Mouse (Mus musculus) limb, embryonic 11.5 days (tissue): ENCODE results near the gene Slc29a4. TPM values are rescaled to one million over a fixed set of nuclear protein-coding genes. Genes with fewer than 3 reads are reported as not detected.
A peak's percentile ranks its signal among the peaks of the same experiment; 100 is the strongest.

ENCODE experiments used
- ATAC-seq: fragments of 200-750 bp; cut with Nextera tagmentation; 2 replicates; pipeline ENCODE4 v1.8.0; 2017; ENCODE audit warnings: low read depth; ENCODE audit not compliant: insufficient number of reproducible peaks, low FRiP score, low TSS enrichment
- DNase-seq: peaks from one replicate; pipeline ENCODE4 v3.0.0-alpha.2; 2015; ENCODE audit warnings: low spot score
- H3K27ac ChIP-seq: fragments of 300-500 bp; sonication (generic); replicated peaks from 2 replicates; pipeline ENCODE4 v1.5.1; 2014; ENCODE audit warnings: low read depth, mild to moderate bottlenecking, low read length
- H3K27me3 ChIP-seq: fragments of 300-500 bp; sonication (generic); 2 replicates; pipeline ENCODE4 v1.6.1; 2014; ENCODE audit warnings: mild to moderate bottlenecking, low read length, mixed read lengths; ENCODE audit not compliant: control insufficient read depth, insufficient read depth
- H3K36me3 ChIP-seq: fragments of 300-500 bp; sonication (generic); 2 replicates; pipeline ENCODE4 v1.6.1; 2014; ENCODE audit warnings: mild to moderate bottlenecking, low read length, moderate library complexity, mixed read lengths; ENCODE audit not compliant: control insufficient read depth, insufficient read depth
- H3K4me1 ChIP-seq: fragments of 300-500 bp; sonication (generic); 2 replicates; pipeline ENCODE4 v1.6.1; 2014; ENCODE audit warnings: low read length, mixed read lengths; ENCODE audit not compliant: control insufficient read depth, insufficient read depth
- H3K4me2 ChIP-seq: fragments of 300-500 bp; sonication (generic); 2 replicates; pipeline ENCODE4 v1.6.1; 2014; ENCODE audit warnings: low read depth, mild to moderate bottlenecking, moderate library complexity; ENCODE audit not compliant: severe bottlenecking
- H3K4me3 ChIP-seq: fragments of 300-500 bp; sonication (generic); 2 replicates; pipeline ENCODE4 v1.5.1; 2014; ENCODE audit warnings: low read depth, low read length
- H3K9ac ChIP-seq: fragments of 300-500 bp; sonication (generic); 2 replicates; pipeline ENCODE4 v1.6.1; 2014; ENCODE audit warnings: mild to moderate bottlenecking, low read length
- H3K9me3 ChIP-seq: fragments of 300-500 bp; sonication (generic); 2 replicates; pipeline ENCODE4 v1.6.1; 2016; ENCODE audit warnings: low read length; ENCODE audit not compliant: control insufficient read depth
- WGBS: fragments of 180-500 bp; shearing (Covaris S2); extraction: QIAGEN DNeasy Blood & Tissue Kit; methylation state at CpG from one replicate; pipeline ENCODE4 v1.1.7; 2014; 5-methylcytosine and 5-hydroxymethylcytosine counted together
- polyA plus RNA-seq: library from polyadenylated mRNA; unstranded; fragments of >200 nt; fragmentation: Nextera tagmentation; extraction: Ambion mirVana; gene quantifications from 2 replicates; pipeline ENCODE4 v1.2.1, GENCODE M21; 2014

The Slc29a4 gene
- polyA plus RNA-seq, 1 experiment from 2014 or later, result 13.0 TPM

GRCm38 (mm10) chr5:142692971-142693737, 842 bp downstream of the Slc29a4 start:
- H3K9ac ChIP-seq, result no peak overlapping the region
- no peak for ATAC-seq
- WGBS, result 81% methylated on average over 12 of the region's 12 CpGs
- H3K27ac ChIP-seq, result no peak overlapping the region
- no peaks in the 10 kb centered on the region for H3K27me3 ChIP-seq
- no peak for DNase-seq
- no peaks in the 10 kb centered on the region for H3K36me3 ChIP-seq
- no peaks in the 10 kb centered on the region for H3K4me1 ChIP-seq
- no peak overlapping the region for H3K4me3 ChIP-seq
- no peak overlapping the region for H3K4me2 ChIP-seq
- no peaks in the 10 kb centered on the region for H3K9me3 ChIP-seq

DNA sequence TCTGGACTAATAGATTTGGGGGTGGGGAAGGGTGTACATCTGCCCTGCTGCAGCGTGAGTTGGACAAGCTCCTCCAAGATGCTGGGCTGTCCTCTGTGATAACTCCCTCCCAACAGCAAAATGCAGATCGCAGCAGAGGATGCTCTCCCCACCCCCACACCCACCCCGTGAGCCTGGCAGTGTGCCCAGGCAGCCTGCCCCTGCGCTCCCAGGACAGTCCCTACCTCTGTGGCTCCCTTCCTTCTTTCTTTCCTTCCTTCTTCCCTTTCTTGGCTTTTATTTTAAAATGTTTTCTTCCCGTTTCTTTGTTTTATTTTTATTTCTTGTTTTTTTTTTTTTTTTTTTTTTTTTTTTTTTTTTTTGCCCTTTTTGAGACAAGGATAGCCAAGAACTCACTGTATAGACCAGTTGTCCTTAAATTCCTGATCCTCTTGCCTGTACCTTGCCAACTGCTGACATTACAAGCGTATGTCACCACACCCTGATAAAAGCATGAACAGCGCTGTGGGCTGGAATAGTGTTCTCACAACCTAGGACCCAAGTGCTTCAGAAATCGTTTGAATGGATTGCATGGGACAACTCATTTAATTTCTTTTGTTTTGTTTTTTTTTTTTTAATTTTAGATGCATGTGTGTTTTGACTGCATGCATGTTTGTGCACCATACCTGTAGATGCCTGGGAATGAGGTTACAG, 1.6 kb downstream of the Slc29a4 start:
- Histone ChIP-seq H3K4me1 (no peaks in the 10 kb centered on the region), H3K9ac (no peak overlapping the region), H3K4me3 (no peak overlapping the region), H3K27me3 (no peaks in the 10 kb centered on the region), H3K4me2 (no peak overlapping the region), H3K36me3 (no peaks in the 10 kb centered on the region), H3K27ac (no peak overlapping the region), H3K9me3 (no peaks in the 10 kb centered on the region)
- no peak for ATAC-seq
- 66% methylated on average over 8 of the region's 8 CpGs for WGBS
- DNase-seq, result no peak

DNA sequence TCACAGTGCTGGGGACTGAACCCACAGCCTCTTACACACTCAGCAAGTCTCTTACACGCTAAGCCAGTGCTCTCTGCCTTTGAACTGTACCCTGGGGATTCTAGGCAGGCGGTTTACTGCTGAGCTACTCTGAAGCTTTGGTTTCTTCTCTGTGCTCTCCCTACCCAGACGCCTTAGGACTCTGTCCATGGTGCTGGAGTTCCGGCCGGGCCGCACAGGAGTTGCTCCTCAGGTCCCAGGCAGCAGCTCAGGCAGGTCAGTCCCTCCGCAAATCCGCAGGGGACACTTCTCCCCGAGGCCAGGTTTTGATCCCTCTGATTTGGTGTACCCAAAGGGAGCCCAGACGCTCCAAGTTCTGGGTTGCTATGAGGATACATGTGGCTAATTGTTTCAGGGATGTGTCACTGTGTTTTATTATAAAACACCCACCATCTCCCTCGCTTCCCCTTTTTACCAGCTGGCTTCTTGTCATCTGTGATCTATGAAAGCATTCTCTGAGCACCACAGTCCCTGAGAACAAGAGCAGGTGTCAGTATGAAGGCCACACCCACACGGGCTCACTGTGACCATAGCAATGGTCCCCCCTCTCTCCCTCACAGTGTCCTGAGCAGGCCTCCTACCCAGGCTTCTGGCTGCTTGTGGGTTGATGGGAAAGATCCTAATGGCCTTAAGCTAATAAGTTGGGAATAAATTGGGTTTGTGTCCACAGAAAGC, 2.5 kb downstream of the Slc29a4 start:
- no peak overlapping the region for H3K27ac ChIP-seq
- ATAC-seq (no peak), DNase-seq (peak; percentile 89)
- no peaks in the 10 kb centered on the region for H3K27me3 ChIP-seq
- no peaks in the 10 kb centered on the region for H3K36me3 ChIP-seq
- WGBS, result 14% methylated on average over 12 of the region's 12 CpGs
- H3K4me2 ChIP-seq, result no peak overlapping the region
- H3K9ac ChIP-seq, result no peak overlapping the region
- H3K4me3 ChIP-seq, result no peak overlapping the region
- no peaks in the 10 kb centered on the region for H3K4me1 ChIP-seq
- no peaks in the 10 kb centered on the region for H3K9me3 ChIP-seq

DNA sequence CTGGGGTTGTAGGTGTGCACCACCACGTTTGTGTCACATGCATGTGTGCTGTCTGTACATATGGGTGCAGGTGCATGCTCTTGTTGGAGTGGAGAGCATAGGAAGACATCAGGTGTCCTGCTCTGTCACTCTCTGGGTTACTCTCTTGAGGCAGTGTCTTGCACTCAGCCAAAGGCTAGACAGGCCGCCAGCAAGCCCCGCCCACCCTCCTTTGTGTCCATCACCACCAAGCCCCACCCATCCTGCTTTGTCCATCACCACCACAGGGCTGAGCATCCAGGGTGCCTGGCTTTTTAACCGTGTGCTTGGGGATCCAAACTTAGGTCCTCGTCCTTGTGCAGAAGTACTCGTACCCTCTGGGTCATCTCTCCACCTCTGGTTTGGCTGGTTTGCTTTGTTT, 3.9 kb downstream of the Slc29a4 start:
- Histone ChIP-seq H3K9ac (no peak overlapping the region), H3K9me3 (no peaks in the 10 kb centered on the region), H3K4me3 (no peak overlapping the region), H3K27me3 (peaks cover 4% of the 10 kb centered on the region; the same call in 1 of the 2 replicates), H3K4me1 (no peaks in the 10 kb centered on the region), H3K27ac (no peak overlapping the region), H3K4me2 (no peak overlapping the region), H3K36me3 (no peaks in the 10 kb centered on the region)
- DNase-seq (no peak), ATAC-seq (no peak)
- 37% methylated on average over 6 of the region's 6 CpGs for WGBS

DNA sequence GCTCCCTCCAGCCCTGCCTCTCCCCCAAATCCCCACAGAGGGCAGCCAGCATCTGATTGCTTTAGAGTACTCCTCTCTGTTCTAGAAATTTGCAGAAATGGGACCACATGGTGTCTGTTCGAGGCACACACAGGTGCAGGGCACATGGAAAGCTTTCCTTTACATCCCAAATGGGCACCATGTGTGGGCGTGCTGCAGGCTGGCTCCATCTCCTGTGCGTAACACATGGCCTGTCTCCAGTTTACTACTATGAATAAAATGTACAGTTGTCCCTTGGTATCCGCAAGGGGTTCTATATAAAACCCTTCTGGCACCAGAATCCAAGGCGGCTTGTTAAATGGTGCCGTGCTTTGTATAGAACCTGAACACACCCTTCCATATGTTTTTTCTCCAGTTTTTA, 4.6 kb downstream of the Slc29a4 start:
- Histone ChIP-seq H3K4me2 (no peak overlapping the region), H3K36me3 (no peaks in the 10 kb centered on the region), H3K27ac (no peak overlapping the region), H3K4me3 (no peak overlapping the region), H3K27me3 (peaks cover 4% of the 10 kb centered on the region; the same call in 1 of the 2 replicates), H3K4me1 (no peaks in the 10 kb centered on the region), H3K9ac (no peak overlapping the region), H3K9me3 (no peaks in the 10 kb centered on the region)
- DNase-seq (no peak), ATAC-seq (no peak)
- WGBS, result 79% methylated on average over 6 of the region's 6 CpGs

GRCm38 (mm10) chr5:142697742-142698141, 5.4 kb downstream of the Slc29a4 start:
- ATAC-seq (no peak), DNase-seq (no peak)
- no peak overlapping the region for H3K9ac ChIP-seq
- H3K27ac ChIP-seq, result no peak overlapping the region
- H3K36me3 ChIP-seq, result no peaks in the 10 kb centered on the region
- H3K4me3 ChIP-seq, result no peak overlapping the region
- WGBS, result 71% methylated on average over 2 of the region's 2 CpGs
- peaks cover 4% of the 10 kb centered on the region; the same call in 1 of the 2 replicates for H3K27me3 ChIP-seq
- H3K9me3 ChIP-seq, result no peaks in the 10 kb centered on the region
- no peak overlapping the region for H3K4me2 ChIP-seq
- H3K4me1 ChIP-seq, result no peaks in the 10 kb centered on the region

GRCm38 (mm10) chr5:142700842-142701589, 8.7 kb downstream of the Slc29a4 start:
- H3K4me1 ChIP-seq, result no peaks in the 10 kb centered on the region
- no peak overlapping the region for H3K9ac ChIP-seq
- ATAC-seq, result peak; percentile 31; the same call in 1 of the 2 replicates
- no peak overlapping the region for H3K4me2 ChIP-seq
- no peak overlapping the region for H3K27ac ChIP-seq
- peak; percentile 43 for DNase-seq
- H3K36me3 ChIP-seq, result no peaks in the 10 kb centered on the region
- H3K4me3 ChIP-seq, result no peak overlapping the region
- no peaks in the 10 kb centered on the region for H3K9me3 ChIP-seq
- H3K27me3 ChIP-seq, result peaks cover 4% of the 10 kb centered on the region; the same call in 1 of the 2 replicates
- 5% methylated on average over 15 of the region's 15 CpGs for WGBS
